Mouse (Mus musculus) C2C12 (cell line): ENCODE measurements at regions not wholly inside any gene's neighbourhood (a gene's known extent, or its start where the extent isn't known, plus 50 kb on each side); places are given as distances from the start of the nearest gene placed in this dataset.

Experiments used
- CTCF ChIP-seq: IDR thresholded peaks from one replicate; pipeline ENCODE4 v1.5.1; 2011; ENCODE audit not compliant: control insufficient read depth, insufficient read depth, insufficient read length
- MAX ChIP-seq: IDR thresholded peaks from one replicate; pipeline ENCODE4 v1.6.1; 2011; ENCODE audit warnings: mild to moderate bottlenecking, control low read depth
- MYOG ChIP-seq: IDR thresholded peaks from one replicate; pipeline ENCODE4 v1.6.1; 2011; ENCODE audit not compliant: control insufficient read depth, insufficient read length; ENCODE audit errors: extremely low read depth

DNA sequence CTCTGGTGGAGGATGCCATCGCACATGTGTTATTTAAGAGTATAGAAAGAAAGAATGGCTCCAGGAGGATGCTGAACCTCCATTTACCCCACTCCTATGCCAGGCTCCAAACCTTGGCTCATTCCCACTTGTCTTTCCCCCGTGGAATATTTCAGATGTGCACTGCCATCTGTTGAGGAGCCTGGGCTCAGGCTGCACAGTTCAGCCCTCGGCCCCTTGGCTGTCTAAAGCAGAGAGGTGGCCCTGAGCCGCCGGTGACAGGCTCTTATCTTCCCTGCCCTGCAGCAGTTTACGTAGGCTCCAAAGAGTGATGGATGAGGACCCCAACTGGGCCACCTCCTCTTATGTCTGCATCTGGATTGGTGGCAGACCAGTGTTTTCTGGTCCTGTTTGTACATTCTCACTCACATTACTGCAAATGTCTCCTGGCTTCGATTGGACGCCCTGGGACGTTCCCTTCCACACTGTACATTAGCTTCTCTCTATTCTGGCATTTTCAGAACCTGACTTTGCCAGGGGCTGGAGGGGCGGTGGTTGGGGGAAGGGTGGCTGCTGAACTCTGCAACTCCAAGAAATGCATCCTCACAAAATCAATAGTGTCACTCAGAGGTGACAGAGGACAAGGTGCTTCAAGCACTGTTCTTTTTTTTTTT lies 447.3 kb upstream of the Clint1 start:
- TF ChIP-seq CTCF (no peak), MAX (no peak), MYOG (no peak)
